Comparison of ENCODE assay signal across 10 mouse cellular contexts in the genomic region with DNA sequence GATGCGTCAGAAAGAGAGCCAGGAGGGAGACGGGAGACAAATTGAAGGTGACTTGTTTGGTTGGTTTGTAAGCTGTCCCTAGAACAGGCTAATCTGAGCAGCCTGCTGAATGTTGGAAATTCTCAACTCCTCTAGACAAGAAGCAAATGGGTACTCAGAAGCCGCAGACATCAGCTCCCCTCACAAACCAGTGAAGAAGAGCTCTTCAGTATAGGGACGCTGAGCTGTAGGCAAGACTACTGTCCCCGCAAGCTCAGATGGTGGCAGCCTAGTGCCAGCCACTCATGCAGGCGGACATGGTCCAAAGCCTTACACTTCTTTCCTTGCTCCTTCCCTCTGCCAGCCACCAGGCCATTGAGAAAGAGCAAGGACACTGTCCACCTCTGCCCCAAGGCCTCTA. TPM values are rescaled to one million over a fixed set of nuclear protein-coding genes. Genes with fewer than 3 reads are reported as not detected.
A peak's percentile ranks its signal among the peaks of the same experiment; 100 is the strongest.
DNase-seq lines count a peak whose midpoint lies in the region; ATAC-seq and TF ChIP-seq lines count a peak whose summit lies in the region.
"Had no signal": no experiment of that assay in that cellular context is flagged by ENCODE, and none has a peak within 500 bp of the region (broad histone marks: within the 10 kb centered on the region; RNA-seq: fewer than 3 reads in every experiment).

No protein-coding gene starts in this region.

- no peaks in the 10 kb centered on the region for H3K36me3 ChIP-seq in forebrain, postnatal 0 days (ENCODE audit: insufficient read depth)
- no peaks in the 10 kb centered on the region for H3K36me3 ChIP-seq in forebrain, embryonic 12.5 days (replicated peaks)
- H3K36me3 ChIP-seq in kidney, embryonic 15.5 days: no peaks in the 10 kb centered on the region

- H3K4me1 ChIP-seq in forebrain, postnatal 0 days (ENCODE audit: insufficient read depth): peaks cover 7% of the 10 kb centered on the region
- H3K4me1 ChIP-seq in forebrain, embryonic 12.5 days: peaks cover 23% of the 10 kb centered on the region
- H3K4me1 ChIP-seq in kidney, embryonic 15.5 days: peaks cover 27% of the 10 kb centered on the region

- DNase-seq in forebrain, postnatal 0 days: no peak
- no peak for DNase-seq in kidney, adult 9 months
- DNase-seq in right cerebral cortex, adult 2 months (ENCODE audit: low spot score in 2 of 2): peak; percentile 38 to 57
- DNase-seq in right cerebral cortex, postnatal 4 days: no peak
- DNase-seq in telencephalon, adult 2 months (ENCODE audit: low read depth, low spot score): peak; percentile 48
- no peak for DNase-seq in c-Kit-positive CD71-positive TER-119-positive erythroid progenitor cells, embryonic 14.5 days (ENCODE audit: low spot score)
- DNase-seq: lung, postnatal 10 days had no signal

- H3K4me2 ChIP-seq in forebrain, postnatal 0 days (ENCODE audit: low read depth): peak overlapping the region; percentile 82; the same call in 1 of the 2 replicates
- no peak overlapping the region for H3K4me2 ChIP-seq in forebrain, embryonic 12.5 days
- peak overlapping the region; percentile 74; the same call in 1 of the 2 replicates for H3K4me2 ChIP-seq in kidney, embryonic 15.5 days

- H3K9ac ChIP-seq in forebrain, postnatal 0 days: no peak overlapping the region
- H3K9ac ChIP-seq in forebrain, embryonic 12.5 days: no peak overlapping the region
- H3K9ac ChIP-seq in kidney, embryonic 15.5 days: no peak overlapping the region

- 93% methylated on average over 6 of the region's 6 CpGs for WGBS in forebrain, postnatal 0 days
- WGBS in forebrain, embryonic 12.5 days: 95% methylated on average over 6 of the region's 6 CpGs
- WGBS in kidney, embryonic 15.5 days: 95% methylated on average over 6 of the region's 6 CpGs

- no peak overlapping the region for H3K27ac ChIP-seq in forebrain, postnatal 0 days (ENCODE audit: low read depth, low read length)
- no peak overlapping the region for H3K27ac ChIP-seq in forebrain, embryonic 12.5 days
- no peak overlapping the region for H3K27ac ChIP-seq in kidney, embryonic 15.5 days

- no peaks in the 10 kb centered on the region for H3K9me3 ChIP-seq in forebrain, postnatal 0 days (ENCODE audit: low read length)
- H3K9me3 ChIP-seq in forebrain, embryonic 12.5 days: no peaks in the 10 kb centered on the region
- no peaks in the 10 kb centered on the region for H3K9me3 ChIP-seq in kidney, embryonic 15.5 days (replicated peaks)

- no peaks in the 10 kb centered on the region for H3K27me3 ChIP-seq in forebrain, postnatal 0 days (ENCODE audit: insufficient read depth, low read length)
- 0 out of 2 replicates have a peak, but pooled peaks cover 8% of the 10 kb centered on the region for H3K27me3 ChIP-seq in forebrain, embryonic 12.5 days
- no peaks in the 10 kb centered on the region for H3K27me3 ChIP-seq in kidney, embryonic 15.5 days

- H3K4me3 ChIP-seq in forebrain, postnatal 0 days (ENCODE audit: low read depth, low read length): no peak overlapping the region
- no peak overlapping the region for H3K4me3 ChIP-seq in forebrain, embryonic 12.5 days (replicated peaks)
- H3K4me3 ChIP-seq in kidney, embryonic 15.5 days (replicated peaks): peak overlapping the region; percentile 61; the same call in 1 of the 2 replicates
- H3K4me3 ChIP-seq: erythroblast, embryonic 14.5 days had no signal

- no peak for ATAC-seq in forebrain, postnatal 0 days
- ATAC-seq in forebrain, embryonic 12.5 days (ENCODE audit: low FRiP score): no peak
- ATAC-seq in kidney, embryonic 15.5 days (replicated peaks; ENCODE audit: low FRiP score): no peak

- no peak for TF ChIP-seq CTCF in forebrain, postnatal 0 days (IDR thresholded peaks at IDR 0.05; ENCODE audit: low read depth)

RNA-seq across cellular contexts. Expression of gene Klhl3, which starts 2.1 kb away (rescaled TPM):
- total RNA-seq in forebrain, postnatal 0 days (2014; rRNA removed): 11.9 and 12.2 TPM in 2 replicates
- polyA plus RNA-seq in forebrain, postnatal 0 days (2015; fragmentation: Nextera tagmentation; extraction: Ambion mirVana): 7.6 and 12.6 TPM in 2 replicates
- 3.9 and 4.3 TPM in 2 replicates for polyA plus RNA-seq in forebrain, embryonic 12.5 days (2016; fragmentation: Nextera tagmentation; extraction: Ambion mirVana)
- 6.5 and 7.2 TPM in 2 replicates for polyA plus RNA-seq in kidney, embryonic 15.5 days (2015; fragmentation: Nextera tagmentation; extraction: Ambion mirVana)
- polyA plus RNA-seq: erythroblast, embryonic 14.5 days had no signal

RNA-seq across cellular contexts. Expression of gene Hnrnpa0, which starts 17.1 kb away (rescaled TPM):
- total RNA-seq in forebrain, postnatal 0 days (2014; rRNA removed): 197 and 234 TPM in 2 replicates
- polyA plus RNA-seq in forebrain, postnatal 0 days (2015; fragmentation: Nextera tagmentation; extraction: Ambion mirVana): 76.5 and 86.6 TPM in 2 replicates
- polyA plus RNA-seq in forebrain, embryonic 12.5 days (2016; fragmentation: Nextera tagmentation; extraction: Ambion mirVana): 69.5 and 75.3 TPM in 2 replicates
- 38.6 and 41.5 TPM in 2 replicates for polyA plus RNA-seq in kidney, embryonic 15.5 days (2015; fragmentation: Nextera tagmentation; extraction: Ambion mirVana)

RNA-seq across cellular contexts. Expression of gene Idnk, which starts 46.1 kb away (rescaled TPM):
- 20.0 and 26.0 TPM in 2 replicates for total RNA-seq in forebrain, postnatal 0 days (2014; rRNA removed)
- 46.9 and 49.9 TPM in 2 replicates for polyA plus RNA-seq in forebrain, postnatal 0 days (2015; fragmentation: Nextera tagmentation; extraction: Ambion mirVana)
- 54.7 and 59.5 TPM in 2 replicates for polyA plus RNA-seq in forebrain, embryonic 12.5 days (2016; fragmentation: Nextera tagmentation; extraction: Ambion mirVana)
- polyA plus RNA-seq in kidney, embryonic 15.5 days (2015; fragmentation: Nextera tagmentation; extraction: Ambion mirVana): 37.2 and 39.4 TPM in 2 replicates

Comparison
In these comparisons a context has a peak if more than half of its experiments do, and no peak if none do; other contexts are left out.
1. DNase-seq: peak in right cerebral cortex, adult 2 months (2 of 2) and telencephalon, adult 2 months (single experiment); none in forebrain, postnatal 0 days (single experiment), kidney, adult 9 months (single experiment), right cerebral cortex, postnatal 4 days (single experiment) and c-Kit-positive CD71-positive TER-119-positive erythroid progenitor cells, embryonic 14.5 days (single experiment).